Mouse (Mus musculus): ENCODE measurements around the gene Cryzl1. TPM values are rescaled to one million over a fixed set of nuclear protein-coding genes. Genes with fewer than 3 reads are reported as not detected.
A peak's percentile ranks its signal among the peaks of the same experiment; 100 is the strongest.

Cryzl1 gene
- total RNA-seq, 2 experiments from 2014 or later, result 33.2 to 33.7 TPM

GRCm38 (mm10) chr16:91743055-91743454 lies 14.3 kb upstream of the Cryzl1 start:
- no peak for ATAC-seq (replicated peaks; ENCODE audit: low FRiP score, low TSS enrichment, poor library complexity, severe bottlenecking)

GRCm38 (mm10) chr16:91740918-91741255 lies 12.1 kb upstream of the Cryzl1 start:
- no peak for ATAC-seq (replicated peaks; ENCODE audit: low FRiP score, low TSS enrichment, poor library complexity, severe bottlenecking)

- ATAC-seq (replicated peaks; ENCODE audit: low FRiP score, low TSS enrichment, poor library complexity, severe bottlenecking), result no peak
Observed at GRCm38 (mm10) chr16:91740184-91740917, 11.6 kb upstream of the Cryzl1 start.

DNA sequence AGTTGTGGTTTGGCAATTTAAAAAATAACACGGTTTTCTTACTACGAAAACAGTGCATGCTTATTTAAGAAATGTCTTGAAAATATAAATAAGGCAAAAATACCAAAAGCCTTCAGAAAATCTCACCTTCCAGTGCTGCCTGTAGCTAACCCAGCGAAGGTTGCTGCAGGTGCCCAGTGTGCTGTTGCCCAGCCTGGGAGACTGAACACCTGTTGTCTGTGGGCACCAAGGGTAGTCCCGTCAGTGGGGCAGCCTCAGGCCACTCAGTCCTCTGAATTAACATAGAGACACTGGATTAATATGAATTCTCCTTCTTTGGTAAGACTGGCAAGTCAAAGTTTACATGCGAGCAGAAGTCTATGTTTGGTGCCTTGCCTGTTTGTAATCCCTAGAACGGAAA lies 9.7 kb upstream of the Cryzl1 start:
- ATAC-seq (replicated peaks; ENCODE audit: low FRiP score, low TSS enrichment, poor library complexity, severe bottlenecking), result no peak

- ATAC-seq (replicated peaks; ENCODE audit: low FRiP score, low TSS enrichment, poor library complexity, severe bottlenecking), result no peak
Observed at GRCm38 (mm10) chr16:91736046-91736816, 7.5 kb upstream of the Cryzl1 start.

DNA sequence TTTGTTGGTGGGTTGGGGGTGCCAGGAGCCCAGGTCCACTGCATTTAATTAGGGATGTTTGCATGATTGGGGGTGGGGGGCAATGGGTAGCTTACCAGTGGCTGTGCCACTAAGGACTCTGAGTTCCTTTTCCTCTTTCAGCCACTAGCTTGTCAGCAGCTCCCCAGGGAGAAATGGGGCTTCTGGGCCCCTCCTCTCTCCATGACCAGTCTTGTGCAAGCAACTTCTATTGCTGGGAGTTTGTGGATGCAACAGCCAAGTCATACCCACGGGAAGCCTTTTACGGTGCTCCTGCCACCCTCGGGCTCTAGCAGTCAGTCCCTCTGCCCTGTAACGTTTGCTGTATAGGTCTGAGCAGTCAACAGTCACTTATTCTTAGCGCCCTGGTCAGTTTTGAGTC lies 6.0 kb upstream of the Cryzl1 start:
- ATAC-seq (replicated peaks; ENCODE audit: low FRiP score, low TSS enrichment, poor library complexity, severe bottlenecking), result no peak

GRCm38 (mm10) chr16:91732816-91733215 lies 4.0 kb upstream of the Cryzl1 start:
- ATAC-seq (replicated peaks; ENCODE audit: low FRiP score, low TSS enrichment, poor library complexity, severe bottlenecking), result no peak

DNA sequence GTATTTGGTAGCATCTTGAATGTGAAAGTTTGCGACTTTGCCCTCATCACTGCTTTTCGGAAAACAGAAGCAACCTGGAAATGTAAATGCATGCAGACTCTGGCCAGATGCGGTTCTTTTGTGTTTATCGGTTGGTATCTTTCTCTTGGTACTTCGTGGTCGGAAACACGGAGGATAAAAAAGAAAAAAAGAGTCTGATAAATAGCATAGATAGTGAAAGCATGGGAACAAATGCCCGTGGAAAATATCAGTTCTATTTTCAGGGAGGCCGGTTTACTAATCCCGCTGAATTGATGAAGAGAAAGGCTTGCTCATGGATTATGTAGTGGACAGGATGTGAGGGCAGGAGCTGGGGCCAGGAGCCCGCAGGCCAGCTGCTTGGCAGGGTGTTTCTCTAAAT lies 1.7 kb upstream of the Cryzl1 start:
- ATAC-seq (replicated peaks; ENCODE audit: low FRiP score, low TSS enrichment, poor library complexity, severe bottlenecking), result no peak

GRCm38 (mm10) chr16:91729821-91730441 lies 1.2 kb upstream of the Cryzl1 start:
- ATAC-seq (replicated peaks; ENCODE audit: low FRiP score, low TSS enrichment, poor library complexity, severe bottlenecking), result no peak

DNA sequence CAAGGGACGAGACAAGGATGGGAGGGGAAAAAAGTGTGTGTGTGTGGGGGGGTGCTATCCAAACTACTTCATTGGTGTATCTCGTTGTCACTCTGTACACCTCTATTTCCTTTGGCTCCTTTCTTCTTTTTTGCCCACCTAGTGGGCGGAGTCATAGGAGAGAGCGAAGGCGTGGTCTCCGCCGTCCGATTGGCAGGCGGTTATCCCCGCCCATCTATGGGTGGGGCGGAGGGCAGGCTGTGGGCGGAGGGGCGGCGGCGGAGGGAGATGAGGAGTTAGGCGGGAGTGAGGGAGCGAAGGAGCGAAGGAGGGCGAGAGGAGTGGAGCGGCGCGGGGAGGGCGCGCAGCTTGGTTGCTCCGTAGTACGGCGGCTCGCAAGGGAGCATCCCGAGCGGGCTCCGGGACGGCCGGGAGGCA lies 299 bp upstream of the Cryzl1 start, which contains the start of gene Itsn1:
Itsn1 (plus strand) TSS at position 216 of the 417 bp plus-strand sequence.
- ATAC-seq (replicated peaks; ENCODE audit: low FRiP score, low TSS enrichment, poor library complexity, severe bottlenecking), result peak; percentile 83

DNA sequence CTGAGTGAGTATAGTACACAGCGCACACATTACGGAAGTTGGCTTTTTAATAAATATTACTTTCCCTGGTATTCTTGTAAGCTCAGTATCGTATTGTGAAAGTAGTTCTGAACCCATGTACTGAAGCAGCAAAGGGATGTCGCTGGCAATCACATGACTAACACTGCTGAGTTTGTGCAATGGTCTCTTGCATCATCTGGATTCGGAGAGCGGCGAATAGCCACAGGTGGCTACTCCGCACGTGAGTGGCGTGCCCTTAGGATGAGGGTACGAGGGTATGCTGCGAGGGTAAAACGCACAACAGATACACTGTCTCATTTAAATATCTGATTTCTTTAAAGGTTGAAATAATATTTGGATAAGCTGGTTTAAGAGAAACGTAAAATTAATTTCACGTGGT lies 1.3 kb downstream of the Cryzl1 start:
- no peak for ATAC-seq (replicated peaks; ENCODE audit: low FRiP score, low TSS enrichment, poor library complexity, severe bottlenecking)

DNA sequence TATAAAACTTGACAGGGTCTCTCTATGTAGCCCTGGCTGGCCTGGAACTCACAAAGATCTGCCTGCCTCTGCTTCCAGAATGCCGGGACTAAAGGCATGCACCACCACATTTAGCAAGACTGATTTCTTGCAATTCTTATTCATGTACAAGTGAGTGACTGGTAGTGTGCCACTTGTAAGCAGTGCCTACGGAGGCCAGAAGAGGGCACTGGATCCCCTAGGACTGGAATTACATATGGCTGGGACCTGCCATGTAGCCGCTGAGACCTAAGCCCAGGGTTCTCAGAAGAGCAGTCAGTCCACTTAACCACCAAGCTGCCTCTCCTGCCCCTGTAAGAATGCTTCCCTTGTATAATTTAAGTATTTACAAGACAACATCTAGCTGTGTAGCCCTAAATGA lies 4.5 kb downstream of the Cryzl1 start:
- ATAC-seq (replicated peaks; ENCODE audit: low FRiP score, low TSS enrichment, poor library complexity, severe bottlenecking), result peak; percentile 33; the same call in 1 of the 2 replicates

DNA sequence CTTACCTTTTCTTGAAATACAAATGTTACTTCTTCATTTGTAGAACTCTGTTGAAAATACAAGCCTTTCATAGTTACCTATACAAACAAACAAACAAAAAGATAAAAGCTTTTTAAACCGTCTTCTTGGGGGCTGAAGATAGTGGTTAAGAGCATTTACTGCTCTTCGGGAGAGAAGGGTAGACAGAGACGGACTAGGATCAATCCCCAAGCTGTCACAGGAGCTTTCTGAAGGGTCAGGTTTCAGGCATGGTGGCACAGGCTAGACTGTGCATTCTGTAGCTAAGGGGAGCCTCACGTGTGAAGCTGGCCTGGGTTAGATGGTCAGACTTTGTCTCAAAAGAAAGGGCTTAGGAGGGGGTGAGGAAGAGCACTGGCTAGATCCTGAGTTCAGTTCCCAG lies 11.4 kb downstream of the Cryzl1 start:
- peak; percentile 68 for ATAC-seq (replicated peaks; ENCODE audit: low FRiP score, low TSS enrichment, poor library complexity, severe bottlenecking)

- ATAC-seq (replicated peaks; ENCODE audit: low FRiP score, low TSS enrichment, poor library complexity, severe bottlenecking), result peak; percentile 98
Observed at GRCm38 (mm10) chr16:91716927-91717349, 11.8 kb downstream of the Cryzl1 start.

GRCm38 (mm10) chr16:91710241-91710640 lies 18.5 kb downstream of the Cryzl1 start:
- ATAC-seq (replicated peaks; ENCODE audit: low FRiP score, low TSS enrichment, poor library complexity, severe bottlenecking), result no peak

GRCm38 (mm10) chr16:91704603-91705340 lies 24.0 kb downstream of the Cryzl1 start:
- no peak for ATAC-seq (replicated peaks; ENCODE audit: low FRiP score, low TSS enrichment, poor library complexity, severe bottlenecking)

DNA sequence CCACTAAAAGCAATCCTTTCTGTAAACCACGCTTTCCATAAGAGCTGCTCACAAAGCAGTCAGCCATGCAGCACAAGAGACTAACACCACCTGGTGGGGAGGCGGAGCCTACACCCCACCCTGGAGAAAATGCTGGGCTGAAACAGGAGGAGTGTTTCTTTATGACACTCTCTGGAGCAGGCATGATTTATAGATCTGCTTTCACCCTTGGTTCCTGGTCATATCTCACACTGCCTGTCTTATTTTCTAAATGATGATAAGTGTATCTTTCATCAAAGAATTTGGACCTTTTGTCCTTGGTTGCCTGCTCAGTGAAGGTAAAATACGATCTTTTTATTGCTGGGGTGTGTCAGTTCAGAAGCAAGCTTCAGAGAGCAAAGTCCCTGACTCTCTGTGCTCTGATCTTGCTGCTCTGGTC lies 26.0 kb downstream of the Cryzl1 start:
- peak; percentile 32; the same call in 1 of the 2 replicates for ATAC-seq (replicated peaks; ENCODE audit: low FRiP score, low TSS enrichment, poor library complexity, severe bottlenecking)

- no peak for ATAC-seq (replicated peaks; ENCODE audit: low FRiP score, low TSS enrichment, poor library complexity, severe bottlenecking)
Observed at GRCm38 (mm10) chr16:91701908-91702307, 26.9 kb downstream of the Cryzl1 start.

- ATAC-seq (replicated peaks; ENCODE audit: low FRiP score, low TSS enrichment, poor library complexity, severe bottlenecking), result peak; percentile 62
Observed at GRCm38 (mm10) chr16:91698995-91699394, 29.8 kb downstream of the Cryzl1 start.
